Mouse (Mus musculus): ENCODE data around the gene Sash1. TPM values are rescaled to one million over a fixed set of nuclear protein-coding genes. Genes with fewer than 3 reads are reported as not detected.
A peak's percentile ranks its signal among the peaks of the same experiment; 100 is the strongest.

Sash1 gene
- polyA plus RNA-seq, 1 experiment from 2014 or later = 5.9 TPM

- H3K4me2 ChIP-seq = no peak overlapping the region
- H3K9me3 ChIP-seq = no peaks in the 10 kb centered on the region
- 66% methylated on average over 2 of the region's 2 CpGs for WGBS
- H3K27me3 ChIP-seq = no peaks in the 10 kb centered on the region
- peaks cover 4% of the 10 kb centered on the region for H3K36me3 ChIP-seq
- no peak overlapping the region for H3K4me3 ChIP-seq
- ATAC-seq (ENCODE audit: insufficient number of reproducible peaks, insufficient read depth, low FRiP score, low TSS enrichment, low read depth) = no peak
- H3K9ac ChIP-seq = no peak overlapping the region
- H3K4me1 ChIP-seq = peaks cover 25% of the 10 kb centered on the region
- no peak overlapping the region for H3K27ac ChIP-seq
Observed at GRCm38 (mm10) chr10:8845230-8845770, 40.6 kb downstream of the Sash1 start.

GRCm38 (mm10) chr10:8839956-8840355, 45.9 kb downstream of the Sash1 start:
- Histone ChIP-seq H3K9ac (no peak overlapping the region), H3K27me3 (no peaks in the 10 kb centered on the region), H3K9me3 (no peaks in the 10 kb centered on the region), H3K4me3 (no peak overlapping the region), H3K36me3 (no peaks in the 10 kb centered on the region), H3K4me2 (no peak overlapping the region), H3K4me1 (peaks cover 32% of the 10 kb centered on the region), H3K27ac (no peak overlapping the region)
- WGBS = 52% methylated on average over 3 of the region's 3 CpGs
- no peak for ATAC-seq (ENCODE audit: insufficient number of reproducible peaks, insufficient read depth, low FRiP score, low TSS enrichment, low read depth)

- Histone ChIP-seq H3K9me3 (no peaks in the 10 kb centered on the region), H3K27me3 (no peaks in the 10 kb centered on the region), H3K4me2 (no peak overlapping the region), H3K9ac (no peak overlapping the region), H3K4me1 (peaks cover 13% of the 10 kb centered on the region), H3K36me3 (no peaks in the 10 kb centered on the region), H3K4me3 (no peak overlapping the region), H3K27ac (no peak overlapping the region)
- no peak for ATAC-seq (ENCODE audit: insufficient number of reproducible peaks, insufficient read depth, low FRiP score, low TSS enrichment, low read depth)
- WGBS = 96% methylated on average over 17 of the region's 17 CpGs
Observed at GRCm38 (mm10) chr10:8833816-8834464, 51.9 kb downstream of the Sash1 start.

GRCm38 (mm10) chr10:8826303-8826702, 59.6 kb downstream of the Sash1 start:
- Histone ChIP-seq H3K4me2 (no peak overlapping the region), H3K4me1 (peaks cover 17% of the 10 kb centered on the region; the same call in 1 of the 2 replicates), H3K36me3 (no peaks in the 10 kb centered on the region), H3K4me3 (no peak overlapping the region), H3K9me3 (no peaks in the 10 kb centered on the region), H3K27ac (no peak overlapping the region), H3K9ac (no peak overlapping the region), H3K27me3 (no peaks in the 10 kb centered on the region)
- no peak for ATAC-seq (ENCODE audit: insufficient number of reproducible peaks, insufficient read depth, low FRiP score, low TSS enrichment, low read depth)
- 45% methylated on average over 10 of the region's 10 CpGs for WGBS

- Histone ChIP-seq H3K4me3 (no peak overlapping the region), H3K9ac (no peak overlapping the region), H3K27me3 (no peaks in the 10 kb centered on the region), H3K36me3 (no peaks in the 10 kb centered on the region), H3K27ac (no peak overlapping the region), H3K4me1 (peaks cover 16% of the 10 kb centered on the region; the same call in 1 of the 2 replicates), H3K4me2 (no peak overlapping the region), H3K9me3 (no peaks in the 10 kb centered on the region)
- no peak for ATAC-seq (ENCODE audit: insufficient number of reproducible peaks, insufficient read depth, low FRiP score, low TSS enrichment, low read depth)
- 63% methylated on average over 9 of the region's 9 CpGs for WGBS
Observed at GRCm38 (mm10) chr10:8825874-8826273, 60.0 kb downstream of the Sash1 start.

- H3K4me2 ChIP-seq = no peak overlapping the region
- no peak overlapping the region for H3K4me3 ChIP-seq
- H3K27ac ChIP-seq = no peak overlapping the region
- no peak for ATAC-seq (ENCODE audit: insufficient number of reproducible peaks, insufficient read depth, low FRiP score, low TSS enrichment, low read depth)
- no peak overlapping the region for H3K9ac ChIP-seq
- peaks cover 45% of the 10 kb centered on the region for H3K4me1 ChIP-seq
- H3K36me3 ChIP-seq = no peaks in the 10 kb centered on the region
- no peaks in the 10 kb centered on the region for H3K9me3 ChIP-seq
- WGBS = 81% methylated on average over 5 of the region's 5 CpGs
- H3K27me3 ChIP-seq = no peaks in the 10 kb centered on the region
Observed at GRCm38 (mm10) chr10:8818066-8818465, 67.8 kb downstream of the Sash1 start.

GRCm38 (mm10) chr10:8813984-8814578, 71.8 kb downstream of the Sash1 start:
- peak; percentile 40 for ATAC-seq (ENCODE audit: insufficient number of reproducible peaks, insufficient read depth, low FRiP score, low TSS enrichment, low read depth)
- WGBS = 17% methylated on average over 18 of the region's 18 CpGs
- Histone ChIP-seq H3K4me2 (peak overlapping the region; percentile 45), H3K4me3 (peak overlapping the region; percentile 18; the same call in 1 of the 2 replicates), H3K9me3 (no peaks in the 10 kb centered on the region), H3K4me1 (peaks cover 50% of the 10 kb centered on the region), H3K27ac (peak overlapping the region; percentile 83), H3K36me3 (peaks cover 10% of the 10 kb centered on the region; the same call in 1 of the 2 replicates), H3K9ac (no peak overlapping the region), H3K27me3 (no peaks in the 10 kb centered on the region)

GRCm38 (mm10) chr10:8813259-8813658, 72.6 kb downstream of the Sash1 start:
- WGBS = 64% methylated on average over 14 of the region's 14 CpGs
- Histone ChIP-seq H3K9ac (no peak overlapping the region), H3K4me1 (peaks cover 44% of the 10 kb centered on the region), H3K27me3 (no peaks in the 10 kb centered on the region), H3K9me3 (no peaks in the 10 kb centered on the region), H3K4me3 (no peak overlapping the region), H3K36me3 (peaks cover 14% of the 10 kb centered on the region; the same call in 1 of the 2 replicates), H3K4me2 (peak overlapping the region; percentile 45), H3K27ac (peak overlapping the region; percentile 83)
- no peak for ATAC-seq (ENCODE audit: insufficient number of reproducible peaks, insufficient read depth, low FRiP score, low TSS enrichment, low read depth)

- Histone ChIP-seq H3K4me1 (peaks cover 40% of the 10 kb centered on the region), H3K9ac (no peak overlapping the region), H3K4me2 (peak overlapping the region; percentile 45), H3K9me3 (no peaks in the 10 kb centered on the region), H3K36me3 (peaks cover 14% of the 10 kb centered on the region; the same call in 1 of the 2 replicates), H3K27ac (peak overlapping the region; percentile 83), H3K4me3 (no peak overlapping the region), H3K27me3 (no peaks in the 10 kb centered on the region)
- no peak for ATAC-seq (ENCODE audit: insufficient number of reproducible peaks, insufficient read depth, low FRiP score, low TSS enrichment, low read depth)
- WGBS = 81% methylated on average over 8 of the region's 8 CpGs
Observed at GRCm38 (mm10) chr10:8812807-8813206, 73.1 kb downstream of the Sash1 start.

GRCm38 (mm10) chr10:8811261-8812039, 74.4 kb downstream of the Sash1 start:
- H3K27ac ChIP-seq = no peak overlapping the region
- peaks cover 14% of the 10 kb centered on the region; the same call in 1 of the 2 replicates for H3K36me3 ChIP-seq
- no peak overlapping the region for H3K4me2 ChIP-seq
- H3K4me3 ChIP-seq = no peak overlapping the region
- H3K4me1 ChIP-seq = peaks cover 30% of the 10 kb centered on the region
- H3K9me3 ChIP-seq = no peaks in the 10 kb centered on the region
- H3K27me3 ChIP-seq = no peaks in the 10 kb centered on the region
- ATAC-seq (ENCODE audit: insufficient number of reproducible peaks, insufficient read depth, low FRiP score, low TSS enrichment, low read depth) = no peak
- WGBS = 83% methylated on average over 4 of the region's 4 CpGs
- no peak overlapping the region for H3K9ac ChIP-seq

- ATAC-seq (ENCODE audit: insufficient number of reproducible peaks, insufficient read depth, low FRiP score, low TSS enrichment, low read depth) = no peak
- 59% methylated on average over 7 of the region's 7 CpGs for WGBS
- H3K36me3 ChIP-seq = peaks cover 14% of the 10 kb centered on the region; the same call in 1 of the 2 replicates
- no peak overlapping the region for H3K27ac ChIP-seq
- no peak overlapping the region for H3K9ac ChIP-seq
- H3K9me3 ChIP-seq = no peaks in the 10 kb centered on the region
- H3K4me3 ChIP-seq = no peak overlapping the region
- no peaks in the 10 kb centered on the region for H3K27me3 ChIP-seq
- H3K4me1 ChIP-seq = peaks cover 27% of the 10 kb centered on the region
- H3K4me2 ChIP-seq = no peak overlapping the region
Observed at GRCm38 (mm10) chr10:8810496-8810895, 75.4 kb downstream of the Sash1 start.

Measured in embryonic facial prominence, embryonic 13.5 days (tissue).